Mouse (Mus musculus) liver, embryonic 14.5 days (tissue): ENCODE measurements around the gene Pcna. TPM values are rescaled to one million over a fixed set of nuclear protein-coding genes. Genes with fewer than 3 reads are reported as not detected.

Experiments
- ATAC-seq: fragments of 200-750 bp; cut with Nextera tagmentation; 2 replicates; pipeline ENCODE4 v1.8.0; 2017; ENCODE audit warnings: moderate number of reproducible peaks, mild to moderate bottlenecking, moderate library complexity; ENCODE audit not compliant: insufficient read depth
- DNase-seq, 3 experiments: peaks; one replicate each; pipeline ENCODE4 v3.0.0-alpha.2; 2012 to 2013; ENCODE audit warnings: low read depth in 3 of 3, low spot score in 3 of 3
- H3K27ac ChIP-seq: fragments of 300-500 bp; sonication (generic); 2 replicates; pipeline ENCODE4 v1.5.1; 2014; ENCODE audit warnings: moderate library complexity, mild to moderate bottlenecking, control low read depth, inconsistent platforms
- H3K27me3 ChIP-seq: fragments of 300-500 bp; sonication (generic); 2 replicates; pipeline ENCODE4 v1.6.1; 2014; ENCODE audit warnings: mild to moderate bottlenecking, low read length, moderate library complexity; ENCODE audit not compliant: control insufficient read depth, insufficient read depth
- H3K36me3 ChIP-seq: fragments of 300-500 bp; sonication (generic); replicated peaks from 2 replicates; pipeline ENCODE4 v1.6.1; 2014; ENCODE audit warnings: low read depth; ENCODE audit not compliant: control insufficient read depth, insufficient read depth
- H3K4me1 ChIP-seq, 2 experiments: fragments of 200-500 bp in 1 of 2; fragments of 300-500 bp in 1 of 2; sonication (generic) in 1 of 2; replicated peaks; 2 replicates each; pipeline ENCODE4 v1.6.1; 2012 to 2014; ENCODE audit warnings: antibody characterized with exemption in 1 of 2, inconsistent platforms in 1 of 2, low read length in 1 of 2; ENCODE audit not compliant: control insufficient read depth in 2 of 2, insufficient read depth in 2 of 2
- H3K4me2 ChIP-seq: fragments of 300-500 bp; sonication (generic); 2 replicates; pipeline ENCODE4 v1.6.1; 2014; ENCODE audit warnings: low read depth, mild to moderate bottlenecking, control low read depth, moderate library complexity
- H3K4me3 ChIP-seq, 2 experiments: fragments of 200-500 bp in 1 of 2; fragments of 300-500 bp in 1 of 2; sonication (generic) in 1 of 2; 2 replicates each; pipeline ENCODE4 v1.5.1; 2012 to 2014; ENCODE audit warnings: low read depth in 2 of 2, low read length in 2 of 2, mild to moderate bottlenecking in 2 of 2, control low read depth in 1 of 2, inconsistent platforms in 1 of 2, moderate library complexity in 1 of 2; ENCODE audit not compliant: insufficient read depth in 1 of 2
- H3K9ac ChIP-seq: fragments of 300-500 bp; sonication (generic); replicated peaks from 2 replicates; pipeline ENCODE4 v1.6.1; 2014; ENCODE audit warnings: mild to moderate bottlenecking, control low read depth, moderate library complexity
- H3K9me3 ChIP-seq: fragments of 300-500 bp; sonication (generic); 2 replicates; pipeline ENCODE4 v1.6.1; 2016; ENCODE audit warnings: low read length, mixed read lengths; ENCODE audit not compliant: control insufficient read depth
- CTCF ChIP-seq: IDR thresholded peaks from 2 replicates; pipeline ENCODE4 v1.5.1; 2016; ENCODE audit warnings: antibody characterized with exemption, low read depth, control low read depth
- EP300 ChIP-seq: IDR thresholded peaks from 2 replicates; pipeline ENCODE4 v1.6.1; 2016; ENCODE audit warnings: antibody characterized with exemption, low read depth
- WGBS: fragments of 180-500 bp; shearing (Covaris S2); extraction: QIAGEN DNeasy Blood & Tissue Kit; methylation state at CpG from one replicate; pipeline ENCODE4 v1.1.7; 2014; ENCODE audit not compliant: insufficient replicate concordance; 5-methylcytosine and 5-hydroxymethylcytosine counted together
- polyA plus RNA-seq, 2 experiments: library from polyadenylated mRNA; depleted of rRNA in 1 of 2; stranded (reverse) in 1 of 2; unstranded in 1 of 2; fragments of >200 nt; fragmentation: Nextera tagmentation in 1 of 2; extraction: Ambion mirVana in 1 of 2; gene quantifications; 2 replicates each; pipeline versions ENCODE4 v1.2.1 to v1.2.3; 2012 to 2014

Gene Pcna
- polyA plus RNA-seq, 2 experiments: 356 to 391 TPM

GRCm38 (mm10) chr2:132275527-132275926 lies 22.4 kb upstream of the Pcna start:
- Histone ChIP-seq H3K9ac (no peak overlapping the region; the same call in 1 of the 2 replicates), H3K27ac (no peak overlapping the region), H3K9me3 (no peaks in the 10 kb centered on the region), H3K4me2 (no peak overlapping the region), H3K27me3 (no peaks in the 10 kb centered on the region), H3K36me3 (no peaks in the 10 kb centered on the region), H3K4me3 (no peak overlapping the region), H3K4me1 (peaks cover 3 to 16% of the 10 kb centered on the region in 2 experiments)
- TF ChIP-seq EP300: no peak
- peak; percentile 63 for TF ChIP-seq CTCF
- DNase-seq (no peak), ATAC-seq (no peak)
- 57% methylated on average over 4 of the region's 4 CpGs for WGBS

- no peaks in the 10 kb centered on the region for H3K36me3 ChIP-seq
- no peak overlapping the region for H3K27ac ChIP-seq
- H3K4me3 ChIP-seq: no peak overlapping the region
- no peak overlapping the region for H3K4me2 ChIP-seq
- H3K4me1 ChIP-seq: peaks cover 6 to 25% of the 10 kb centered on the region in 2 experiments
- ATAC-seq (no peak), DNase-seq (no peak)
- TF ChIP-seq CTCF: no peak
- no peak for TF ChIP-seq EP300
- 47% methylated on average over 6 of the region's 6 CpGs for WGBS
- H3K27me3 ChIP-seq: no peaks in the 10 kb centered on the region
- no peaks in the 10 kb centered on the region for H3K9me3 ChIP-seq
- H3K9ac ChIP-seq: no peak overlapping the region
These were observed 19.7 kb upstream of the Pcna start for GRCm38 (mm10) chr2:132272694-132273389.

GRCm38 (mm10) chr2:132270331-132270951 lies 17.3 kb upstream of the Pcna start:
- ATAC-seq (peak; percentile 51; the same call in 1 of the 2 replicates), DNase-seq (no peak)
- H3K9me3 ChIP-seq: no peaks in the 10 kb centered on the region
- H3K27me3 ChIP-seq: no peaks in the 10 kb centered on the region
- peaks cover 6 to 28% of the 10 kb centered on the region in 2 experiments for H3K4me1 ChIP-seq
- no peak overlapping the region for H3K4me2 ChIP-seq
- WGBS: 50% methylated on average over 2 of the region's 2 CpGs
- no peaks in the 10 kb centered on the region for H3K36me3 ChIP-seq
- no peak overlapping the region for H3K4me3 ChIP-seq
- H3K9ac ChIP-seq: no peak overlapping the region
- no peak for TF ChIP-seq CTCF
- no peak for TF ChIP-seq EP300
- H3K27ac ChIP-seq: no peak overlapping the region

GRCm38 (mm10) chr2:132269217-132269616 lies 16.1 kb upstream of the Pcna start:
- ATAC-seq (peak; percentile 74), DNase-seq (peak in 1 of 3 experiments; percentile 60)
- 46% methylated on average over 3 of the region's 3 CpGs for WGBS

GRCm38 (mm10) chr2:132266086-132266485 lies 13.0 kb upstream of the Pcna start:
- ATAC-seq (no peak), DNase-seq (no peak)
- no peak overlapping the region for H3K9ac ChIP-seq
- no peak overlapping the region for H3K4me2 ChIP-seq
- no peaks in the 10 kb centered on the region for H3K36me3 ChIP-seq
- H3K4me3 ChIP-seq: no peak overlapping the region
- no peak overlapping the region for H3K27ac ChIP-seq
- WGBS: 68% methylated on average over 3 of the region's 3 CpGs
- no peaks in the 10 kb centered on the region for H3K27me3 ChIP-seq
- H3K9me3 ChIP-seq: no peaks in the 10 kb centered on the region
- peaks cover 15 to 38% of the 10 kb centered on the region in 2 experiments for H3K4me1 ChIP-seq
- no peak for TF ChIP-seq CTCF
- TF ChIP-seq EP300: no peak

More at GRCm38 (mm10) chr2:132269217-132269616, 16.1 kb upstream of the Pcna start:
- no peak overlapping the region for H3K4me3 ChIP-seq
- no peak overlapping the region for H3K9ac ChIP-seq
- no peaks in the 10 kb centered on the region for H3K9me3 ChIP-seq
- TF ChIP-seq CTCF (no peak), EP300 (no peak)
- H3K27me3 ChIP-seq: no peaks in the 10 kb centered on the region
- H3K4me1 ChIP-seq: peaks cover 10 to 39% of the 10 kb centered on the region in 2 experiments
- H3K4me2 ChIP-seq: no peak overlapping the region
- no peaks in the 10 kb centered on the region for H3K36me3 ChIP-seq
- no peak overlapping the region for H3K27ac ChIP-seq
